Mouse (Mus musculus): ENCODE data around the gene Plcxd2.

- TF ChIP-seq EP300 (IDR thresholded peaks at IDR 0.05; ENCODE audit: low read depth) (no peak), CTCF (IDR thresholded peaks at IDR 0.05; ENCODE audit: low read depth) (no peak)
Measured at GRCm38 (mm10) chr16:45927601-45928000, 82.4 kb downstream of the Plcxd2 start.

Data from liver, postnatal 0 days (tissue).